Mouse (Mus musculus): ENCODE results near the gene Clgn. TPM values are rescaled to one million over a fixed set of nuclear protein-coding genes. Genes with fewer than 3 reads are reported as not detected.

The Clgn gene
- polyA plus RNA-seq, 1 experiment, result 0.06 TPM

- TF ChIP-seq POLR2A (IDR thresholded peaks at IDR 0.05; ENCODE audit: low read depth, low read length) (peak; percentile 41), CTCF (conservative IDR thresholded peaks at IDR 0.05; ENCODE audit: insufficient read depth, insufficient read length, low read depth, low read length) (no peak)
- 45% methylated on average over 14 of the region's 14 CpGs for WGBS
Measured at GRCm38 (mm10) chr8:83458222-83458621, 68.6 kb downstream of the Clgn start, which contains the start of gene Scoc. Gene Scoc, minus strand, starts transcription at chr8:83458391.

GRCm38 (mm10) chr8:83459606-83460005 is 69.9 kb downstream of the Clgn start:
- 67% methylated on average over 3 of the region's 3 CpGs for WGBS
- H3K4me3 ChIP-seq (ENCODE audit: insufficient read depth, low read depth, low read length), result no peak overlapping the region

More at GRCm38 (mm10) chr8:83458222-83458621, 68.6 kb downstream of the Clgn start, which contains the start of gene Scoc:
- peak within 1 kb of the TSS; percentile 87 for H3K27ac ChIP-seq (ENCODE audit: insufficient read depth, low read depth, low read length)
- H3K27me3 ChIP-seq (replicated peaks; ENCODE audit: control insufficient read depth, insufficient read depth, low read length), result no peaks in the 10 kb centered on the region
- peak within 1 kb of the TSS; percentile 20; the same call in 1 of the 2 replicates for H3K4me3 ChIP-seq (ENCODE audit: insufficient read depth, low read depth, low read length)
- no peaks in the 10 kb centered on the region; the same call in 1 of the 2 replicates for H3K4me1 ChIP-seq (ENCODE audit: control insufficient read depth, insufficient read depth, low read length)
- DNase-seq, result peak; percentile 92
- H3K36me3 ChIP-seq (ENCODE audit: control insufficient read depth, insufficient read depth, low read length), result no peaks in the 10 kb centered on the region

More at GRCm38 (mm10) chr8:83459606-83460005, 69.9 kb downstream of the Clgn start:
- no peak for DNase-seq
- H3K27ac ChIP-seq (ENCODE audit: insufficient read depth, low read depth, low read length), result no peak overlapping the region
- no peaks in the 10 kb centered on the region for H3K36me3 ChIP-seq (ENCODE audit: control insufficient read depth, insufficient read depth, low read length)
- no peaks in the 10 kb centered on the region; the same call in 1 of the 2 replicates for H3K4me1 ChIP-seq (ENCODE audit: control insufficient read depth, insufficient read depth, low read length)
- TF ChIP-seq POLR2A (IDR thresholded peaks at IDR 0.05; ENCODE audit: low read depth, low read length) (no peak), CTCF (conservative IDR thresholded peaks at IDR 0.05; ENCODE audit: insufficient read depth, insufficient read length, low read depth, low read length) (no peak)
- H3K27me3 ChIP-seq (replicated peaks; ENCODE audit: control insufficient read depth, insufficient read depth, low read length), result no peaks in the 10 kb centered on the region

Other genes starting within 250 kb of the Clgn start
- gene Tbc1d9, start 224.5 kb upstream of the Clgn start, polyA plus RNA-seq (2012; rRNA removed), result 3.8 and 5.1 TPM in 2 replicates
- 0.19 and 0.25 TPM in 2 replicates for gene Gm10645, start 223.7 kb upstream of the Clgn start, polyA plus RNA-seq (2012; rRNA removed)
- gene Ucp1, start 99.5 kb upstream of the Clgn start, polyA plus RNA-seq (2012; rRNA removed), result 255 and 374 TPM in 2 replicates
- 3.6 and 4.1 TPM in 2 replicates for gene Elmod2, start 57.4 kb upstream of the Clgn start, polyA plus RNA-seq (2012; rRNA removed)
- gene Mgat4d, start 41.4 kb upstream of the Clgn start, polyA plus RNA-seq (2012; rRNA removed), result not detected in 2 replicates
- 15.9 and 24.5 TPM in 2 replicates for gene Scoc, start 68.5 kb downstream of the Clgn start, polyA plus RNA-seq (2012; rRNA removed)
- not detected in 2 replicates for gene Olfr370, start 145.9 kb downstream of the Clgn start, polyA plus RNA-seq (2012; rRNA removed)
- gene Ndufb7, start 176.8 kb downstream of the Clgn start, polyA plus RNA-seq (2012; rRNA removed), result 704 and 720 TPM in 2 replicates
- gene Tecr, start 218.1 kb downstream of the Clgn start, polyA plus RNA-seq (2012; rRNA removed), result 793 and 827 TPM in 2 replicates
- gene Dnajb1, start 218.3 kb downstream of the Clgn start, polyA plus RNA-seq (2012; rRNA removed), result 32.2 and 33.2 TPM in 2 replicates

Data from kidney, adult 2 months (tissue).